Mouse (Mus musculus): ENCODE data around the gene Ush2a.

Gene Ush2a

DNA sequence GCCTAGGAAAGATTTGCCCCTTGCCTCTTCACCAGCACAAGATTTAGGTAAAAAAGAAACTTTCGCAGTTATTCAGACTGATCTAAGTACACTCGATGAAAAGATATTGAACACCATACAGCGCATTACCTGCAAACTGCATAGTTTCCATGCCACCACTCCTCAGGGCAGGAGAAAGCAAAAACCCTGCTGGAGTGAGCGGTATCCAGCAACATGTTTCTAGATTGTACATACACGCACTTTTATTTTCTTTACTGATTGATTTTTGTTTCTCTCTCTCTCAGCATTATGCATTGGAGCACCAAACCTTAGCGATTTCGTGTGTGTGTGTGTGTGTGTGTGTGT lies 746.1 kb downstream of the Ush2a start:
- DNase-seq (ENCODE audit: inconsistent ontology term) = no peak

DNA sequence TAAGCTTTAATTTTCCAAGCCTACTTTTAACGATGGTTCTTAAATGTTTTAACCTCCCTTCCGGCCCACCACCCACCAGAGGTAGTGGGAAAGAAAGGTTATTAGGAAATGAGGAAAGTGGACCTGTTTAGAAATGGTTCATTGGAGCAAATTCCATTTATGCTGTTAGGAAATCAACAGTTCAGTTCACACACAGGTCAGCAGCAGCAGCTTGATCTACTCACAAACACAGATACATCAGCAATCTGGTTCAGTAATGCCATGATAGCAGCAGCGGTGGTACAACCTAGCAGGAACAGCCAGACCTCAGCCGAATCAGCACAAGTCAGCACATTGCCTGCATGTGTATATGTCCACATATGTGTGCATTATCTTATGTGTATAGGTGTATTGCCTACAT lies 748.8 kb downstream of the Ush2a start:
- DNase-seq (ENCODE audit: inconsistent ontology term) = no peak

- DNase-seq (ENCODE audit: inconsistent ontology term) = no peak
Observed at GRCm38 (mm10) chr1:189012846-189013586, 751.2 kb downstream of the Ush2a start.

GRCm38 (mm10) chr1:189013587-189013921 lies 751.7 kb downstream of the Ush2a start:
- DNase-seq (ENCODE audit: inconsistent ontology term) = no peak

All from Muller cell, postnatal 12 days (primary cell).